ENCODE assay signal across 16 mouse cellular contexts in the genomic region with DNA sequence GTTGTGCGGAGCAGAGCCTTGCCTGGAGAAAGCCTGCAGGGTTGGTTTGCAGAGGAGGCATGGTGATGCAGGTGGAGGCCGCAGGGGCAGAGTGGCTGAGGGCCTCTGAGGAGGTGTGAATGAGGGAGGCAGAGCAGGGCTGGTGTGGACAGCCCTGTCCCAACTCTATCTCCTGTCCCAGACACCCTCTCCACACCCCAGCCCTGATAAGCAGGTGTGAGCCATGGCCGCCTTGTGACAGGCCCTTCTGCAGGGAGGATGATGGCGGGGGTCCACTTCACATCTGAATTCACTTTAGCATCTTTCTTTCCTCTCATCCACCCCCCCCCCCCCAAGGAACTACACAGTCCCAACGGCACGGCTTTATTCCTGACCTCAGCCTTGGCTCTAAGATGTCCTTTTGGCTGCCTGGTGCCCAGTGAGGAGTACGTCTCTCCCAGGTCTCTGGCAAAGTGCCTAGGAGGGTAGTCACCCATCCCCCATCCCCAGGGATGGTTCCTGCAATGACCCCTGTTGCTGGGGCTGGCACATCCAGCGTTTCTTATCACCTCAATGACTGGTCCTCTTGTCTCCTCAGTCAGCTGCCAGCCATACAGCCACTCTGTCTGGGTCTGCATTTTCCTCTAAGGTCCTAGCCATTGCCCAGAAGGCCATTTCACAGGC. TPM values are rescaled to one million over a fixed set of nuclear protein-coding genes. Genes with fewer than 3 reads are reported as not detected.
DNase-seq lines count a peak whose midpoint lies in the region; ATAC-seq lines count a peak whose summit lies in the region.
"Had no signal": no experiment of that assay in that cellular context is flagged by ENCODE, and none has a peak within 500 bp of the region (broad histone marks: within the 10 kb centered on the region; RNA-seq: fewer than 3 reads in every experiment).

No protein-coding gene starts in this region.

- ATAC-seq in heart, embryonic 16.5 days (replicated peaks; ENCODE audit: extremely low read depth, insufficient read depth, low FRiP score), result peak; percentile 95
- ATAC-seq in liver, embryonic 16.5 days (ENCODE audit: low read depth), result peak; percentile 92
- ATAC-seq in inflammation-experienced regulatory T-cells, adult 6 months, result no peak
- ATAC-seq: forebrain, embryonic 15.5 days had no signal

- H3K27ac ChIP-seq in heart, embryonic 16.5 days (ENCODE audit: low read length), result peak overlapping the region; percentile 86
- no peak overlapping the region for H3K27ac ChIP-seq in liver, embryonic 16.5 days (ENCODE audit: low read length)
- H3K27ac ChIP-seq: forebrain, embryonic 15.5 days; layer of hippocampus, adult 2 months; limb, embryonic 15.5 days; neural tube, embryonic 12.5 days had no signal

- DNase-seq in thymus, postnatal 4 days, result peak; percentile 16
- no peak for DNase-seq in thymus, postnatal 36 days
- no peak for DNase-seq in retina, postnatal 1 day
- no peak for DNase-seq in testis, postnatal 14 days (ENCODE audit: low spot score)
- DNase-seq in cerebellum, adult 11-12 months, result no peak
- DNase-seq: adrenal gland, adult 2 months; kidney, adult 11 months; thymus, adult 2 months had no signal

- H3K9me3 ChIP-seq in heart, embryonic 16.5 days (replicated peaks; ENCODE audit: control insufficient read depth, low read length), result no peaks in the 10 kb centered on the region
- H3K9me3 ChIP-seq in liver, embryonic 16.5 days (replicated peaks; ENCODE audit: control insufficient read depth, low read length), result no peaks in the 10 kb centered on the region
- H3K9me3 ChIP-seq: forebrain, embryonic 15.5 days; limb, embryonic 15.5 days; megakaryocyte, embryonic 14.5 days; neural tube, embryonic 12.5 days had no signal

- H3K4me3 ChIP-seq in heart, embryonic 16.5 days (ENCODE audit: low read length), result no peak overlapping the region
- no peak overlapping the region for H3K4me3 ChIP-seq in liver, embryonic 16.5 days (ENCODE audit: low read depth, low read length)
- H3K4me3 ChIP-seq: forebrain, embryonic 15.5 days; layer of hippocampus, adult 2 months; limb, embryonic 15.5 days; megakaryocyte, embryonic 14.5 days; neural tube, embryonic 12.5 days had no signal

- peaks cover 5% of the 10 kb centered on the region; the same call in 1 of the 2 replicates for H3K36me3 ChIP-seq in heart, embryonic 16.5 days (ENCODE audit: control insufficient read depth, insufficient read depth)
- peaks cover 3% of the 10 kb centered on the region; the same call in 1 of the 2 replicates for H3K36me3 ChIP-seq in liver, embryonic 16.5 days (ENCODE audit: control insufficient read depth, insufficient read depth)

- peaks cover 61% of the 10 kb centered on the region for H3K4me1 ChIP-seq in heart, embryonic 16.5 days (ENCODE audit: control insufficient read depth, insufficient read depth, low read length)
- peaks cover 14% of the 10 kb centered on the region for H3K4me1 ChIP-seq in liver, embryonic 16.5 days (ENCODE audit: control insufficient read depth, low read depth, low read length)
- H3K4me1 ChIP-seq: forebrain, embryonic 15.5 days; limb, embryonic 15.5 days; neural tube, embryonic 12.5 days had no signal

- 36% methylated on average over 8 of the region's 8 CpGs for WGBS in heart, embryonic 16.5 days
- 53% methylated on average over 8 of the region's 8 CpGs for WGBS in liver, embryonic 16.5 days (ENCODE audit: insufficient replicate concordance)

- no peaks in the 10 kb centered on the region for H3K27me3 ChIP-seq in heart, embryonic 16.5 days (ENCODE audit: control insufficient read depth, insufficient read depth, low read length)
- H3K27me3 ChIP-seq in liver, embryonic 16.5 days (ENCODE audit: control insufficient read depth, insufficient read depth, low read depth, low read length), result no peaks in the 10 kb centered on the region
- H3K27me3 ChIP-seq: forebrain, embryonic 15.5 days; limb, embryonic 15.5 days; neural tube, embryonic 12.5 days had no signal

- H3K9ac ChIP-seq in heart, embryonic 16.5 days (ENCODE audit: low read length), result peak overlapping the region; percentile 41
- H3K9ac ChIP-seq in liver, embryonic 16.5 days (ENCODE audit: low read depth, low read length), result no peak overlapping the region
- H3K9ac ChIP-seq: forebrain, embryonic 15.5 days; limb, embryonic 15.5 days; neural tube, embryonic 12.5 days had no signal

- peak overlapping the region; percentile 3; the same call in 1 of the 2 replicates for H3K4me2 ChIP-seq in heart, embryonic 16.5 days (ENCODE audit: low read depth, low read length)
- H3K4me2 ChIP-seq in liver, embryonic 16.5 days (ENCODE audit: low read depth, low read length), result no peak overlapping the region
- H3K4me2 ChIP-seq: forebrain, embryonic 15.5 days; limb, embryonic 15.5 days; neural tube, embryonic 12.5 days had no signal

RNA-seq across cellular contexts. Expression of a gene that starts 25.1 kb away (rescaled TPM):
- 10.7 and 11.1 TPM in 2 replicates for polyA plus RNA-seq in heart, embryonic 16.5 days (2015; fragmentation: Nextera tagmentation; extraction: Ambion mirVana)
- polyA plus RNA-seq in liver, embryonic 16.5 days (2015; fragmentation: Nextera tagmentation; extraction: Ambion mirVana), result 4.9 and 5.4 TPM in 2 replicates
- polyA plus RNA-seq in inflammation-experienced regulatory T-cells, adult 6 months (2017; shearing (Covaris generic)), result 10 to 100 TPM; 11.1 to 12.1 (median 11.5) TPM
